In the genomic region with DNA sequence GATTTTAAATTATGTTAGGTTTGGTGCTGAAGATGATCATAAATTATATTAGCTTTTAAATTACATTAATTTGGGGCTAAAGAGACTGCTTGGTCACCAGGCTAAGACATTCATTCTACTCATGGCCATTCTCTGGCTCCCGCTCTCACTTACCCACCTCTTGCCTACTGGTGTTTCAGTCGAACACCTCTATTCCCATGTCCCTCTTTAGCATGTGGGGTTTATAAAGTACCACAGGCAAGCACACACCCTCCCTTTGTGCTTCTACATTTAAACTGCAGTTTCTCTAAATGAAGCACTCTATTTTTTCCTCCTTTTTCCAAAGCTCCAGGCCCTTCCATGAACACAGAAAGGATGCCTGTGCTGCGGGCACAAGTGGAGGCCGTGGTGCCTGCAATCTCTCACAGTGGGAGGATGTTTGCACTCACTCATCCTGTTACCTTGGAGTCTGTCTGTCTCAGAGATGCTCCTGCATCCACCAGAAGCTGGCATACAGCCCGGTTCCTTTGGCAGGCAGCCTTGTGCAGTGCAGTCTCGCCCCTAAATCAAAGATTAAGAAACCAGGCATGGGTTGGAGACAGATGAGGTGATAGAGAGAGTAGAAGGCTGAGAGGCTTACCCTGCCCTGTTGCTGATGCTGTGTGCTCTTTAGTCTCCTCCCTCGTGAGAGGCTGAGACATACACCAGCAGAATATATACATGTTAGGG, we compare ENCODE assay signal across 9 mouse cellular contexts. TPM values are rescaled to one million over a fixed set of nuclear protein-coding genes. Genes with fewer than 3 reads are reported as not detected.
DNase-seq lines count a peak whose midpoint lies in the region; ATAC-seq and TF ChIP-seq lines count a peak whose summit lies in the region.
"Had no signal": no experiment of that assay in that cellular context is flagged by ENCODE, and none has a peak within 500 bp of the region (broad histone marks: within the 10 kb centered on the region; RNA-seq: fewer than 3 reads in every experiment).

No protein-coding gene starts in this region.

- no peaks in the 10 kb centered on the region for H3K27me3 ChIP-seq in forebrain, embryonic 15.5 days
- H3K27me3 ChIP-seq in lung, postnatal 0 days (replicated peaks; ENCODE audit: insufficient read depth, low read length), result no peaks in the 10 kb centered on the region
- H3K27me3 ChIP-seq in stomach, embryonic 15.5 days (replicated peaks), result no peaks in the 10 kb centered on the region
- H3K27me3 ChIP-seq in thymus, adult 2 months (ENCODE audit: control insufficient read depth, insufficient read depth, low read length), result no peaks in the 10 kb centered on the region

- TF ChIP-seq CTCF in gastrocnemius, adult 2 months (IDR thresholded peaks at IDR 0.05), result no peak
- no peak for TF ChIP-seq CTCF in lung, postnatal 0 days (IDR thresholded peaks at IDR 0.05)
- TF ChIP-seq CTCF in thymus, adult 2 months (IDR thresholded peaks at IDR 0.05; ENCODE audit: borderline replicate concordance, control insufficient read depth, extremely low read depth, insufficient read depth, low read length, poor library complexity), result no peak

- no peak overlapping the region for H3K4me3 ChIP-seq in gastrocnemius, adult 2 months
- no peak overlapping the region for H3K4me3 ChIP-seq in forebrain, embryonic 15.5 days
- H3K4me3 ChIP-seq in lung, postnatal 0 days (ENCODE audit: low read depth, low read length), result no peak overlapping the region
- H3K4me3 ChIP-seq in stomach, embryonic 15.5 days (replicated peaks), result no peak overlapping the region
- no peak overlapping the region for H3K4me3 ChIP-seq in thymus, adult 2 months (ENCODE audit: control insufficient read depth, insufficient read depth, low read length)

- 53% methylated on average over 7 of the region's 7 CpGs for WGBS in forebrain, embryonic 15.5 days
- WGBS in lung, postnatal 0 days, result 47% methylated on average over 7 of the region's 7 CpGs
- 51% methylated on average over 7 of the region's 7 CpGs for WGBS in stomach, embryonic 15.5 days
- whole genome bisulfite sequencing in thymus, adult 2 months, result 86% methylated on average over 7 of the region's 7 CpGs

- peak; percentile 42 for DNase-seq in gastrocnemius, adult 2 months
- no peak for DNase-seq in gastrocnemius, adult 18-20 months (ENCODE audit: low spot score)
- DNase-seq in adrenal gland, postnatal 10 days, result peak; percentile 86
- DNase-seq in layer of hippocampus, adult 8-10 months (ENCODE audit: low spot score in 2 of 2), result peak; percentile 75 to 81
- peak; percentile 32 for DNase-seq in lung, postnatal 0 days (ENCODE audit: low spot score)
- DNase-seq in thymus, adult 2 months, result no peak

- no peaks in the 10 kb centered on the region for H3K9me3 ChIP-seq in forebrain, embryonic 15.5 days
- no peaks in the 10 kb centered on the region for H3K9me3 ChIP-seq in lung, postnatal 0 days (ENCODE audit: low read length)
- no peaks in the 10 kb centered on the region for H3K9me3 ChIP-seq in stomach, embryonic 15.5 days

- 0 out of 2 replicates have a peak, but pooled peaks cover 4% of the 10 kb centered on the region for H3K36me3 ChIP-seq in forebrain, embryonic 15.5 days
- H3K36me3 ChIP-seq in lung, postnatal 0 days (ENCODE audit: insufficient read depth, low read length), result no peaks in the 10 kb centered on the region
- no peaks in the 10 kb centered on the region for H3K36me3 ChIP-seq in stomach, embryonic 15.5 days
- H3K36me3 ChIP-seq in thymus, adult 2 months (ENCODE audit: control insufficient read depth, insufficient read depth, low read length), result no peaks in the 10 kb centered on the region

- TF ChIP-seq POLR2A in thymus, adult 2 months (IDR thresholded peaks at IDR 0.05; ENCODE audit: control insufficient read depth, extremely low read depth, insufficient read depth, low read length, poor library complexity), result no peak

- H3K27ac ChIP-seq in gastrocnemius, adult 2 months, result no peak overlapping the region
- peak overlapping the region; percentile 48 for H3K27ac ChIP-seq in forebrain, embryonic 15.5 days (replicated peaks)
- H3K27ac ChIP-seq in lung, postnatal 0 days (ENCODE audit: low read length), result no peak overlapping the region
- H3K27ac ChIP-seq in stomach, embryonic 15.5 days, result 0 out of 2 replicates have a peak overlapping the region, but pooled peaks have one; percentile 2
- H3K27ac ChIP-seq in thymus, adult 2 months (ENCODE audit: control insufficient read depth, insufficient read depth, low read length), result no peak overlapping the region

- H3K9ac ChIP-seq in forebrain, embryonic 15.5 days (replicated peaks), result no peak overlapping the region
- H3K9ac ChIP-seq in lung, postnatal 0 days (replicated peaks; ENCODE audit: low read depth), result no peak overlapping the region
- H3K9ac ChIP-seq in stomach, embryonic 15.5 days, result no peak overlapping the region

- peaks cover 8% of the 10 kb centered on the region; the same call in 1 of the 2 replicates for H3K4me1 ChIP-seq in forebrain, embryonic 15.5 days
- H3K4me1 ChIP-seq in lung, postnatal 0 days (ENCODE audit: insufficient read depth, low read depth, low read length), result no peaks in the 10 kb centered on the region
- no peaks in the 10 kb centered on the region for H3K4me1 ChIP-seq in stomach, embryonic 15.5 days
- H3K4me1 ChIP-seq in thymus, adult 2 months (replicated peaks; ENCODE audit: control insufficient read depth, insufficient read depth, low read length), result no peaks in the 10 kb centered on the region

- no peak for TF ChIP-seq EP300 in lung, postnatal 0 days (IDR thresholded peaks at IDR 0.05)

- intact Hi-C loops in gastrocnemius, adult 2 months (cut with DNase I), result no loop called here

- no peak overlapping the region for H3K4me2 ChIP-seq in forebrain, embryonic 15.5 days (replicated peaks)
- no peak overlapping the region for H3K4me2 ChIP-seq in lung, postnatal 0 days (replicated peaks; ENCODE audit: low read depth, low read length)
- no peak overlapping the region for H3K4me2 ChIP-seq in stomach, embryonic 15.5 days

- ATAC-seq in forebrain, embryonic 15.5 days (replicated peaks), result peak; percentile 82; the same call in 1 of the 2 replicates
- ATAC-seq in lung, postnatal 0 days, result peak; percentile 76
- ATAC-seq in stomach, embryonic 15.5 days (ENCODE audit: insufficient read depth, low FRiP score, low read depth), result peak; percentile 72; the same call in 1 of the 2 replicates

RNA-seq across cellular contexts. Expression of gene Ptn, which starts 40.6 kb away (rescaled TPM):
- total RNA-seq in gastrocnemius, adult 2 months (2021), result 1 to 10 TPM in 1 of 2 experiments, under 1 TPM in 1; 0.59 to 1.6 TPM
- total RNA-seq in gastrocnemius, adult 18-20 months (2021), result 1 to 10 TPM in 1 of 2 experiments, under 1 TPM in 1; 0.57 to 1.1 TPM
- total RNA-seq in adrenal gland, postnatal 10 days (2021), result 10 to 100 TPM; 59.9 to 65.6 TPM
- 502 and 540 TPM in 2 replicates for polyA plus RNA-seq in forebrain, embryonic 15.5 days (2015; fragmentation: Nextera tagmentation; extraction: Ambion mirVana)
- total RNA-seq in layer of hippocampus, adult 8-10 months (2022), result 100 to 1,000 TPM; 192 to 240 (median 216) TPM
- polyA plus RNA-seq in lung, postnatal 0 days (2015; fragmentation: Nextera tagmentation; extraction: Ambion mirVana), result 15.6 and 17.5 TPM in 2 replicates
- polyA plus RNA-seq in stomach, embryonic 15.5 days (2015; fragmentation: Nextera tagmentation; extraction: Ambion mirVana), result 390 and 437 TPM in 2 replicates
- 2.6 and 2.9 TPM in 2 replicates for polyA plus RNA-seq in thymus, adult 2 months (2012; rRNA removed)
- total RNA-seq: liver, adult 2 months had no signal
- polyA plus RNA-seq: liver, adult 2 months had no signal

Comparison
In these comparisons a context has a peak if more than half of its experiments do, and no peak if none do; other contexts are left out.
1. DNase-seq: peak in gastrocnemius, adult 2 months (single experiment), adrenal gland, postnatal 10 days (single experiment), layer of hippocampus, adult 8-10 months (2 of 2) and lung, postnatal 0 days (single experiment); none in gastrocnemius, adult 18-20 months (single experiment) and thymus, adult 2 months (single experiment).
2. H3K27ac ChIP-seq: peak in forebrain, embryonic 15.5 days (single experiment) and stomach, embryonic 15.5 days (single experiment); none in gastrocnemius, adult 2 months (single experiment), lung, postnatal 0 days (single experiment) and thymus, adult 2 months (single experiment).
3. RNA of gene Ptn, which starts 40.6 kb away (total RNA-seq): 192 to 240 TPM in layer of hippocampus, adult 8-10 months and 59.9 to 65.6 TPM in adrenal gland, postnatal 10 days; 0.59 to 1.6 TPM in gastrocnemius, adult 2 months and 0.57 to 1.1 TPM in gastrocnemius, adult 18-20 months; every median in the first group is over 10 times any median in the second.
4. Peak in every context shown above with its lines, with median percentiles within 50 percentile points of each other: ATAC-seq.